Mouse (Mus musculus): Measurements from ENCODE around the gene Egf.
"Not testable (repeated sequence)": the region's sequence is repeated elsewhere in the genome, so short reads cannot be mapped to it uniquely, and the experiment has no call there.

The Egf gene

GRCm38 (mm10) chr3:129754650-129755604 lies at the start of gene Egf:
Gene Egf (minus strand): TSS chr3:129755316.
- peak; percentile 26 for DNase-seq

DNA sequence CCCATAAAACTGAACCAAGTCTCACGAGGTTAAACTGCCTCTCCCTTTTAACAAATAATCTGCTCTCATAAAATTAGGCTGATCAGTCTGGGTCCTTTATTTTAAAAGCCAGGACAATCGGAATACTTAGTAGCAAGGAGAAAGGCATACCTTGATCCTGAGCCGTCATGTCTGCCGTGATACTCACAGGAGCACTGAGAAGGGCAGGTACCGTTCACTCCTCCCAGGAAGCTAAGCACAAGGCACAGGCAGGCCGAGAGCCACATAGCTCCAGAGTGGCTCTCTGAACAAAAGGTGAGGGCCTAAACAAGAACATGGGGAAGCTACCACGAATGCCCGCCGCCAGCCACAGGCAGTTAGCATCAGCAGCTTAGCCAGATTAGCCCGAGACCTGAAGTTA lies 48.6 kb upstream of the Egf start, which contains the start of gene Lrit3:
TSS of gene Lrit3 (minus strand) at position 266 of the 400 bp plus-strand sequence.
- no peak for DNase-seq

GRCm38 (mm10) chr3:129799011-129799410 lies 43.9 kb upstream of the Egf start:
- no peak for DNase-seq

DNA sequence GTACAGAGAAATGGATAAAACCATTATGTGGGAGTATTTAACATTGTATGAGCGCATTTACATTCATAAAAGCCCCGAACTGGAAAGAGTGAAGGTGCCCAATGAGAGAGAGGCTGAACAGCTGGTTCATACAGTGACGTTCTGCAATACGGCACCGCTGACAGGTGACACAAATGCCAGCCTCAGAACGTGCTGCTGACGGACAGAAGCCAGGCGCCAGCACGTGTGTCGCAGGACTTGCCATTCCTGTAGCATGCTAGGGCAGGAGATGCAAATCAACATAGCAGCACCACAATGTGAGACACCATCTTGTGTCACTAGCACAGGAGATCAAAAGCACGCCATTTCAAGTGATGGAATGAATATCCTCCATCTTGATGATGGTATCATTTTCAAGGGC lies 43.4 kb upstream of the Egf start:
- no peak for DNase-seq

GRCm38 (mm10) chr3:129797341-129797740 lies 42.2 kb upstream of the Egf start:
- no peak for DNase-seq

GRCm38 (mm10) chr3:129793801-129794200 lies 38.7 kb upstream of the Egf start:
- no peak for DNase-seq

DNA sequence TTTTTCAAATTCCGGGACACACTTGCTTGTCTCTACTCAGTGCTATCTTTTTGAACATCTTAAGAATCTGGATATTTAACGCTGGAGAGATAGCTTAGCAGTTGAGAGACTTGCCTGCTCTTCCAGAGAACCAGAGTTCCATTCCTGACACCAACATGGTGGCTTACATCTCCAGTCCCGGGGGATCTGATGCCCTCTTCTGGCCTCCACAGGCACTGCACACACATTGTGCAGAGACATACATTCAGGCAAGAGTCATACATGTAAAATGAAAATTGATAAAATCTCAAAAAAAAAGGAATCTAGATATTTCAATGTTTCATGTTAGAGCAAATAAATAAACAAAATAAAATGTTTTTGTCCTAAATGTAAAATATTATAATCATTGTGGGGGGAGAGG lies 27.6 kb upstream of the Egf start:
- DNase-seq = no peak

GRCm38 (mm10) chr3:129781435-129781834 lies 26.3 kb upstream of the Egf start:
- DNase-seq = no peak

DNA sequence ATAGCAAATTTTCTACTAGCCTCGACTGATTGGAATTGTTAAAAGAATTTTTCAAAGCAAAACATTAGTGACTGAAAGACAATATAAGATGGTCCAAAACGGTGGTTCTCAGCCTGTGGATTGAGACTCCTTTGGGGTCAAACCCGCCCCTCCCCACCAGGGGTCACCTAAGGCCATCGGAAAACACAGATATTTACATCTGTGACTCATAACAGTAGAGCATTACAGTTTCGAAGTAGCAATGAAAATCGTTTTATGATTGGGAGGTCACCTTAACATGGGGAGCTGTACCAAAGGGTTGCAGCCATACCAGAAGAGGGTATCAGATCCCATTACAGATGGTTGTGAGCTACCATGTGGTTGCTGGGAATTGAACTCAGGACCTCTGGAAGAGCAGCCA lies 16.1 kb upstream of the Egf start:
- DNase-seq = no peak

- no peak for DNase-seq
Observed at GRCm38 (mm10) chr3:129766971-129767794, 12.1 kb upstream of the Egf start.

GRCm38 (mm10) chr3:129766106-129766505 lies 11.0 kb upstream of the Egf start:
- no peak for DNase-seq

- DNase-seq = not testable (repeated sequence)
Observed at GRCm38 (mm10) chr3:129757599-129757998, 2.5 kb upstream of the Egf start.

GRCm38 (mm10) chr3:129744803-129745202 lies 10.3 kb downstream of the Egf start:
- peak; percentile 39 for DNase-seq

- DNase-seq = no peak
Observed at GRCm38 (mm10) chr3:129742781-129743180, 12.3 kb downstream of the Egf start.

DNA sequence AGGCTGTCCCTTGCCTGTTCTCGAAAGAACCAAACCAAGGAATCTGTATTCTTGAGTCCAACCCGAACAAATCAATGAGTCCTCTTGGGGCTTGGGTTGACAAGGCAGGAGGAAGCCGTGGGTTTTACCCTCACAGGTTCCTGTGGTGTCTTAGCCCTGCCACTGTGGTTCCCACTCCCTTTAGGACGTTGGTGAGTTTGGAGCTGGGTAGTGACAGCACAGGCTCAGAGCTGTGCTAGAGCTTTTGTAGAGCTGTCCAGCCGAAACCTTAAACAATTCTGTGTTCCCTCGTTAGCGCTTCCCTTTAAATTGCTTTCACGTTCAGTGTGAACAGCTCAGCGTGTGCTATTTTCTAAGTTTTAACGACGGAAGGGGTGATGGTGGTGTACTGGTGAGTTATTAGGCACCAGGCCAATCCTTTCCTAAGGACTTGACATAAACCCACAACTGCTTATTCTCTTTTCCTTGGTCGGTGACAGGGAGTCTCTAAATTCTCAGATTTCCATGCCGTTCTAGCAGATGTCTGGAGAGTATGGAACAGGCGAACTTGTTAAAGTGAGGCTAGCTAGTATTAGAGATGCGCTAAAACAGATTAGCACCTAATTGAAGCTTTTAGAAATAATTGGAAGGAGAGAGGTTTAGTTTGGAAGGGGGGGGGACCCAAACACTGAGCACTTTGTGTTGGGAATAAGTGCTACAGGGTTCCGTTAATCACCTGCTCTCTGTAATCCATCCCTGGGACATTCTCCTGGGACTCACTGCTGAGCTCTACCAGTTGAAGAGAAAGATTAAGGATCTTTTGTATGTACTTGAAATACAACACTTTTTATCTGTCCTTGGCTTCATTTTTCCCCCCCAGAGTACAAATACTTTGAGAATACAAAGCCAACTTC lies 16.6 kb downstream of the Egf start:
- DNase-seq = no peak

DNA sequence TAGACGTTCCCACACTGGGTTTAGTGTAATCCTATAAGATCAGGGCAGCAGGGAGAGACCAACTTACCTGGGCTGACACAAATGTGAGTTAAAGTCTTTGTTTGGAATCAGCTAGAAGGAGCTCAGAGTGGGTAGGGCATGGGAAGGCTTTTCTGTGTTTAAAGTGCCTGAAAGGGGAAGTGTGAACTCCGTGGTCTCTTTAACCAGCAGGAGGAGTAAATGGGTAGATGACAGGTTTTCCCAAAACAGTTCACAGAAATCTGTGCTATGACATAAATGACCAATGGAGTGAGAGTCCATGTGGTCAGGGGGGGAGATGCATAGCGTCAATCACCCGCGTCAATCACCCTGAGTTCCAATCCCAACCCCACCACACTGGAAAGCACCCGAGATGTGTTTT lies 23.5 kb downstream of the Egf start:
- DNase-seq = no peak

- peak; percentile 35 for DNase-seq
Observed at GRCm38 (mm10) chr3:129730426-129730825, 24.7 kb downstream of the Egf start.

DNA sequence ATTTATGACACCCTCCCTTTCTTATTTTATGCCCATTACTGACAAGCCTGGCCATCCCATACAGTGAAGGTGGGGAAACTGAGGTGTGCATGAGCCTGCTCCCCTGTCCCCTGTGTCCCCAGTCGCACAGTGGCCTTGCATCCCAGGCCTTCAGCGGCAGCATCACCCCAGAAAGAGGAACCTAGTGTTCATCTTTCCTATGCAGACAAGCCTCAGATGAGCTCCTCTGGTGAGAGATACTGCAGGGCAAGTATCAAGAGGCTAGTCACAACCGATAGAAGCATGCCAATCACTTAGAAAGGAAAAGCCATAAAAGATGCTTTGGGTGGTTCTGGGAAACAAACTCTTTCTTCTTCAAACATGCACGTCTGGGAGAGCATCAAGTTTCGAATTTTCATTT lies 25.2 kb downstream of the Egf start:
- no peak for DNase-seq

GRCm38 (mm10) chr3:129725592-129725991 lies 29.5 kb downstream of the Egf start:
- no peak for DNase-seq

DNA sequence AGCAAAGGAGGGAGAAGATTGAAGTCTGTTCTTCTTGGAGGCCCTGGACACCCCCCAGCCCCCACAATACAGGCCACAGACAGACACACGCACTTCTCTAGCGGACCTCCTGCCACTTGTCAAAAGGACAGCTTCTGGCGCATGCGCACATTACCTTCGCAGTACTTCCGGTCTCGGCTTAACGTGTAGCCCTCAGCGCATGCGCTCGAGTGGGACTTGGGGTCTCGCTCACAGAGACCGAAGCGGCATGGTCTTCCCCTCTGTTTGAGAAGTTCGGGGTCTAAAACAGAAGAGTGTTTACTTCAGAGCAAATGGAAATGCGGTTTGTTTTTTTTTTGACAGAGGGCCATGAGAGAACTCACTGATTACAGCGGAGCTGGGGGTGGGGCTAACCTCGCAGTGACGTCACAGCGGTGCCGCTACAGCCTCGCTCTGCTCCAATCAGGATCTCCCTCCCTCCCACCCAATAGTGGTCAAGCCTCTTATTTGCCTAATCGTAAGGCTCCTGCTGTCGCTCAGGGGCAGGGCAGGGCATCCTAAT lies 30.1 kb downstream of the Egf start:
- peak; percentile 97 for DNase-seq

DNA sequence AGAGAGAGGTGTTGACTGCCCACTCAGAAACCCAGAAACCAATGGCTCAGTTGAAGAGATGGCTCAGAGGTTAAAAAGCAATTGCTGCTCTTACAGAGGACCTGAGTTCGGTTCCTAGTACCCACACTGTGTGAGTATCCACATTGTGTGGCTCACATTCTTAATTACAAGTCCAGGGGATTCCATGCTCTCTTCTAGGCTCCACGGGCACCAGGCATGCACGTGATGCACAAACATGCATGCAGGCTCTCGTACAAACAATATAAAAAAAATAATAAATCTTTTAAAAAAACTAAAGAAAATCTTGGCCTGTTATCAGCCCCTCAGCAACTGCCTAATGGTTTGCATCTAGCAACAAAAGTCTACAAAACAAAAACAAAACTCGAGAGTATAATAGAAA lies 30.6 kb downstream of the Egf start:
- DNase-seq = peak; percentile 3

- DNase-seq = no peak
Observed at GRCm38 (mm10) chr3:129723311-129723710, 31.8 kb downstream of the Egf start.

Measured in lung, postnatal 36 days (tissue).